Mouse (Mus musculus): ENCODE measurements around the gene Serp2.

- no peak for TF ChIP-seq CTCF (conservative IDR thresholded peaks at IDR 0.05; ENCODE audit: insufficient read depth, insufficient read length, low read depth, low read length)
- TF ChIP-seq POLR2A (IDR thresholded peaks at IDR 0.05; ENCODE audit: low read depth, low read length): no peak
Measured at GRCm38 (mm10) chr14:76536921-76537320, 19.8 kb downstream of the Serp2 start.
